Mouse (Mus musculus): ENCODE measurements around the gene Mrpl1. TPM values are rescaled to one million over a fixed set of nuclear protein-coding genes. Genes with fewer than 3 reads are reported as not detected.

Mrpl1 gene
- polyA plus RNA-seq, 1 experiment: 2.7 TPM

DNA sequence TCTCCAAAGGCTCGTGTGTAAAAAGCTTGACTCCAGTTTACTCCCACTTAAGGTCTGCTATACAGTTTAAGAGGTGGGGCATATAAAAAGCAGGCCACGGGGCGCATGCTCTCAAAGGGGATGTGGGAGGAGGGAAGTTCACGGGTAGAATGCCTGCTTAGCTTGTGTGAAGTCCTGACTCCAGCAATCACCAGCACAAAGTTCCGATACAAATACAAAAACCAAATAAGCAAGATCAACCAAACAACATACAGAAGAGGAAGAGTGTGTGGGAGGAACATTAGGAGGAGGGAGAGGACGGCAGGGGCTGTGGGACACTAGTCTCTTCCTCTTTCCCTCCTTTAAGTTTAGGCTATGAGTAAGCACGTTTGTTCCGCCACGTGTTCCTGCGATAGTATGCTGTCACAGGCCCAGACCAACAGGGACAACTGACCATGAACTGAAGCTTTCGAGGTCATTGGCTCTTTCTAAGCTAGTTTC lies 32.4 kb upstream of the Mrpl1 start:
- Histone ChIP-seq H3K27me3 (ENCODE audit: control insufficient read depth, insufficient read depth, low read length) (no peaks in the 10 kb centered on the region), H3K4me3 (ENCODE audit: control insufficient read depth, insufficient read depth, low read length) (0 out of 2 replicates have a peak overlapping the region, but pooled peaks have one; percentile 11), H3K4me1 (replicated peaks; ENCODE audit: control insufficient read depth, insufficient read depth, low read length) (peaks cover 9% of the 10 kb centered on the region), H3K36me3 (ENCODE audit: control insufficient read depth, insufficient read depth, low read length) (no peaks in the 10 kb centered on the region), H3K27ac (ENCODE audit: control insufficient read depth, insufficient read depth, low read length) (0 out of 2 replicates have a peak overlapping the region, but pooled peaks have one; percentile 9)
- WGBS: 18% methylated on average over 11 of the region's 11 CpGs
- DNase-seq: peak; percentile 18
- TF ChIP-seq CTCF (IDR thresholded peaks at IDR 0.05; ENCODE audit: borderline replicate concordance, control insufficient read depth, extremely low read depth, insufficient read depth, low read length, poor library complexity) (no peak), POLR2A (IDR thresholded peaks at IDR 0.05; ENCODE audit: control insufficient read depth, extremely low read depth, insufficient read depth, low read length, poor library complexity) (no peak)

- no peak overlapping the region for H3K4me3 ChIP-seq (ENCODE audit: control insufficient read depth, insufficient read depth, low read length)
- no peak for DNase-seq
- TF ChIP-seq CTCF (IDR thresholded peaks at IDR 0.05; ENCODE audit: borderline replicate concordance, control insufficient read depth, extremely low read depth, insufficient read depth, low read length, poor library complexity): no peak
- TF ChIP-seq POLR2A (IDR thresholded peaks at IDR 0.05; ENCODE audit: control insufficient read depth, extremely low read depth, insufficient read depth, low read length, poor library complexity): no peak
- H3K27me3 ChIP-seq (ENCODE audit: control insufficient read depth, insufficient read depth, low read length): no peaks in the 10 kb centered on the region
- H3K4me1 ChIP-seq (replicated peaks; ENCODE audit: control insufficient read depth, insufficient read depth, low read length): no peaks in the 10 kb centered on the region
- 97% methylated on average over 2 of the region's 2 CpGs for WGBS
- no peaks in the 10 kb centered on the region for H3K36me3 ChIP-seq (ENCODE audit: control insufficient read depth, insufficient read depth, low read length)
- no peak overlapping the region for H3K27ac ChIP-seq (ENCODE audit: control insufficient read depth, insufficient read depth, low read length)
These were observed 26.1 kb upstream of the Mrpl1 start for GRCm38 (mm10) chr5:96183211-96183610.

DNA sequence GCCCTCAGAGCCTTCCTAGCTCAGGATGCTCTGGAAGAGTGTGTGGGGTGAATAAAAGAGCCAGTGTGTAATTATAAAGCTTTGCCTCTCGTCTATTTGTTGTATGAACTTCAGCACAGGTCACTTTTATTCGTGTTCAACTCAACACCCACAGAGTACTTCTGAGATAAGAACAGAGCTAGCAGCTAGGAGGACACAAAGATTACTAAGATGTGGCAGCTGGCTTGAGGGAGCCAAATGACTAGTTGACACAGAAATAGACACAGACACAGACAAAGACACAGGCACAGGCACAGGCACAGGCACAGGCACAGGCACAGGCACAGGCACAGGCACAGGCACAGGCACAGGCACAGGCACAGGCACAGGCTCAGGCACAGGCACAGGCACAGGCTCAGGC lies 25.3 kb upstream of the Mrpl1 start:
- DNase-seq: no peak
- TF ChIP-seq POLR2A (IDR thresholded peaks at IDR 0.05; ENCODE audit: control insufficient read depth, extremely low read depth, insufficient read depth, low read length, poor library complexity) (no peak), CTCF (IDR thresholded peaks at IDR 0.05; ENCODE audit: borderline replicate concordance, control insufficient read depth, extremely low read depth, insufficient read depth, low read length, poor library complexity) (no peak)
- 78% methylated on average over 2 of the region's 2 CpGs for WGBS
- no peak overlapping the region for H3K4me3 ChIP-seq (ENCODE audit: control insufficient read depth, insufficient read depth, low read length)
- H3K36me3 ChIP-seq (ENCODE audit: control insufficient read depth, insufficient read depth, low read length): no peaks in the 10 kb centered on the region
- no peaks in the 10 kb centered on the region for H3K27me3 ChIP-seq (ENCODE audit: control insufficient read depth, insufficient read depth, low read length)
- H3K4me1 ChIP-seq (replicated peaks; ENCODE audit: control insufficient read depth, insufficient read depth, low read length): no peaks in the 10 kb centered on the region
- H3K27ac ChIP-seq (ENCODE audit: control insufficient read depth, insufficient read depth, low read length): no peak overlapping the region

GRCm38 (mm10) chr5:96189761-96190160 lies 19.5 kb upstream of the Mrpl1 start:
- TF ChIP-seq POLR2A (IDR thresholded peaks at IDR 0.05; ENCODE audit: control insufficient read depth, extremely low read depth, insufficient read depth, low read length, poor library complexity) (no peak), CTCF (IDR thresholded peaks at IDR 0.05; ENCODE audit: borderline replicate concordance, control insufficient read depth, extremely low read depth, insufficient read depth, low read length, poor library complexity) (no peak)
- 98% methylated on average over 1 of the region's 1 CpGs for WGBS
- Histone ChIP-seq H3K27ac (ENCODE audit: control insufficient read depth, insufficient read depth, low read length) (no peak overlapping the region), H3K4me3 (ENCODE audit: control insufficient read depth, insufficient read depth, low read length) (no peak overlapping the region), H3K27me3 (ENCODE audit: control insufficient read depth, insufficient read depth, low read length) (no peaks in the 10 kb centered on the region), H3K4me1 (replicated peaks; ENCODE audit: control insufficient read depth, insufficient read depth, low read length) (no peaks in the 10 kb centered on the region), H3K36me3 (ENCODE audit: control insufficient read depth, insufficient read depth, low read length) (no peaks in the 10 kb centered on the region)
- DNase-seq: no peak

- no peak overlapping the region for H3K4me3 ChIP-seq (ENCODE audit: control insufficient read depth, insufficient read depth, low read length)
- DNase-seq: no peak
- H3K27me3 ChIP-seq (ENCODE audit: control insufficient read depth, insufficient read depth, low read length): no peaks in the 10 kb centered on the region
- no peaks in the 10 kb centered on the region for H3K36me3 ChIP-seq (ENCODE audit: control insufficient read depth, insufficient read depth, low read length)
- 41% methylated on average over 4 of the region's 4 CpGs for WGBS
- no peak for TF ChIP-seq POLR2A (IDR thresholded peaks at IDR 0.05; ENCODE audit: control insufficient read depth, extremely low read depth, insufficient read depth, low read length, poor library complexity)
- TF ChIP-seq CTCF (IDR thresholded peaks at IDR 0.05; ENCODE audit: borderline replicate concordance, control insufficient read depth, extremely low read depth, insufficient read depth, low read length, poor library complexity): no peak
- no peak overlapping the region for H3K27ac ChIP-seq (ENCODE audit: control insufficient read depth, insufficient read depth, low read length)
- no peaks in the 10 kb centered on the region for H3K4me1 ChIP-seq (replicated peaks; ENCODE audit: control insufficient read depth, insufficient read depth, low read length)
These were observed 18.0 kb upstream of the Mrpl1 start for GRCm38 (mm10) chr5:96191251-96191650.

GRCm38 (mm10) chr5:96196547-96197052 lies 12.7 kb upstream of the Mrpl1 start:
- TF ChIP-seq POLR2A (IDR thresholded peaks at IDR 0.05; ENCODE audit: control insufficient read depth, extremely low read depth, insufficient read depth, low read length, poor library complexity) (no peak), CTCF (IDR thresholded peaks at IDR 0.05; ENCODE audit: borderline replicate concordance, control insufficient read depth, extremely low read depth, insufficient read depth, low read length, poor library complexity) (no peak)
- H3K27me3 ChIP-seq (ENCODE audit: control insufficient read depth, insufficient read depth, low read length): no peaks in the 10 kb centered on the region
- no peak for DNase-seq
- H3K27ac ChIP-seq (ENCODE audit: control insufficient read depth, insufficient read depth, low read length): no peak overlapping the region
- no peak overlapping the region for H3K4me3 ChIP-seq (ENCODE audit: control insufficient read depth, insufficient read depth, low read length)
- no peaks in the 10 kb centered on the region for H3K36me3 ChIP-seq (ENCODE audit: control insufficient read depth, insufficient read depth, low read length)
- H3K4me1 ChIP-seq (replicated peaks; ENCODE audit: control insufficient read depth, insufficient read depth, low read length): peaks cover 2% of the 10 kb centered on the region; the same call in 1 of the 2 replicates
- WGBS: 76% methylated on average over 2 of the region's 2 CpGs

GRCm38 (mm10) chr5:96198271-96198670 lies 11.0 kb upstream of the Mrpl1 start:
- Histone ChIP-seq H3K36me3 (ENCODE audit: control insufficient read depth, insufficient read depth, low read length) (no peaks in the 10 kb centered on the region), H3K27me3 (ENCODE audit: control insufficient read depth, insufficient read depth, low read length) (no peaks in the 10 kb centered on the region), H3K4me3 (ENCODE audit: control insufficient read depth, insufficient read depth, low read length) (no peak overlapping the region), H3K27ac (ENCODE audit: control insufficient read depth, insufficient read depth, low read length) (no peak overlapping the region), H3K4me1 (replicated peaks; ENCODE audit: control insufficient read depth, insufficient read depth, low read length) (peaks cover 2% of the 10 kb centered on the region; the same call in 1 of the 2 replicates)
- no peak for DNase-seq
- TF ChIP-seq CTCF (IDR thresholded peaks at IDR 0.05; ENCODE audit: borderline replicate concordance, control insufficient read depth, extremely low read depth, insufficient read depth, low read length, poor library complexity) (no peak), POLR2A (IDR thresholded peaks at IDR 0.05; ENCODE audit: control insufficient read depth, extremely low read depth, insufficient read depth, low read length, poor library complexity) (no peak)
- WGBS: 93% methylated on average over 6 of the region's 6 CpGs

Data from thymus, adult 2 months (tissue).